Mouse (Mus musculus) layer of hippocampus, adult 2 months (tissue): ENCODE results near the gene Tctex1d1. TPM values are rescaled to one million over a fixed set of nuclear protein-coding genes. Genes with fewer than 3 reads are reported as not detected.

Experiments used
- DNase-seq, 2 experiments: peaks; one replicate each; pipeline ENCODE4 v3.0.0; 2022; ENCODE audit warnings: low spot score in 2 of 2
- H3K27ac ChIP-seq: fragments of 200-600 bp; 2 replicates; pipeline ENCODE4 v1.8.1; 2022
- H3K4me3 ChIP-seq: fragments of 200-600 bp; 2 replicates; pipeline ENCODE4 v1.8.1; 2022; ENCODE audit warnings: mild to moderate bottlenecking
- CTCF ChIP-seq: fragments of 200-600 bp; conservative IDR thresholded peaks from 2 replicates; pipeline ENCODE4 v1.8.1; 2022; ENCODE audit warnings: antibody characterized with exemption, mild to moderate bottlenecking, moderate library complexity
- total RNA-seq, 2 experiments: library from RNA; stranded (reverse); gene quantifications; 2 replicates each; pipeline ENCODE4 v1.2.3; 2021

The Tctex1d1 gene
- total RNA-seq, 2 experiments from 2014 or later: 0.27 to 0.28 TPM

DNA sequence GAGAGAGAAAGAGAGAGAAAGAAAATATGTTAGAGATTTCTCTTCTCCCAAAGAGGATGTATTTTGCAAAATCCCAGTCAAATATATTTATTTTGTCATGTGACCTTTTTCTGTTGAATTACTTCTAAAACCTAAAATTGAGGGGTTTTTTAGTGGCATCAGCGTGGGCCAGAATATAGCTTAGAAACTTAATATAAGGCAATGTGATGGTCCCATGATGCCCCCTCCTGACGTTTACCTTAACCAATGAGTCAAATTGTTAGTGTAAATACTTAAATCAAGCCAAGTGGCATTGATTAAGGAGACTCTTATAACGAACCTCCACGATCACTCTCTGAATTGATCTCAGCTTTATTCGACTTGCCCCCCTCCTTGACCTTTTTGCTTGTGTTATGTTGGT lies 4.2 kb upstream of the Tctex1d1 start:
- Histone ChIP-seq H3K4me3 (no peak overlapping the region), H3K27ac (no peak overlapping the region)
- no peak for DNase-seq
- TF ChIP-seq CTCF: no peak

DNA sequence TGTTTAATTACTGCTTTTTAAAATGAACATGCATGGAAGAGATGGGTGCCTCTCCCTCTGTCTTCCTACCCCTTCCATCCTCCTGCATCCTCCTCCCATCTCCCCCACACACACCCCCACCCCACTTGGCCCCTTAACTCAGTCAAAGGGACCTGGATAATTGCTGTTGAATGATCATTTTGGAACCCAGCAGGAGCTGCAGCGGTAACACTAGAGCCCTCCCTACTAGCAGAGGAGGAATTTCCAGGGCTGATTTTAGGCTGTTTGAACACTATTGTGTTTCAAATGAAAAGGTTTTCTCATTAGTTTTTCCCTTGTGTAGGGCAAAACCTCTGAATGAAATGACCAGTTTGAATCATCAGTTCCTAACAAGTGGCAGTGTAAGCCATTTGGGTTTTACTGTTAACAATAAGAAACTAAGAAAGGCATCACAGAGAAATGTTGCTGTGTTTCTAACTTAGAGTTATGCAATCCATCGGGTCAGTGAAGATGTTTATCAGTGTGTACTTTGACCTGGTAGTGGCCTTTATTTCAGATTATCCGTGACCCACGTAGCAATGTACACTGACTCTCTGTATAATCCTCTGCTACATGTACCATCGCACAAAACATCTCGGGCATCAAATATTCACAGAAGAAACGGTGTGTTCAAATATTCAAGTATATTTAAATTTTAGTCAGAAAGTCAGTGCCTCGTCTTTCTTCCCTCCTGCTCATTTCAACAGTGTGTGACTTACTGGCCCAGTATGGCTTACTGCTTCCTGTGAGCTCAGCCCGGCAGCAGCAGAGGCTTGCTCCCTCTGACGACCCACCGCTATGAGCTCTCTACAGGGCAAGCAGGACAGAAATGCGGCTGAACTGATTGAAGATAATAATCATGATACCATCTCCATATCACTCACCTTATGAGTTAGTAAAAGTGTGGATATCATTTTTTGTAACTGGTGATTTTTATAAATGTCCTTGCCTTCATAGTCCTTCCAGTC lies 1.8 kb upstream of the Tctex1d1 start:
- no peak for TF ChIP-seq CTCF
- Histone ChIP-seq H3K4me3 (no peak overlapping the region), H3K27ac (no peak overlapping the region)
- no peak for DNase-seq

GRCm38 (mm10) chr4:102977778-102978321 lies 556 bp upstream of the Tctex1d1 start:
- no peak for TF ChIP-seq CTCF
- Histone ChIP-seq H3K4me3 (peak overlapping the region; percentile 26), H3K27ac (no peak overlapping the region)
- no peak for DNase-seq

DNA sequence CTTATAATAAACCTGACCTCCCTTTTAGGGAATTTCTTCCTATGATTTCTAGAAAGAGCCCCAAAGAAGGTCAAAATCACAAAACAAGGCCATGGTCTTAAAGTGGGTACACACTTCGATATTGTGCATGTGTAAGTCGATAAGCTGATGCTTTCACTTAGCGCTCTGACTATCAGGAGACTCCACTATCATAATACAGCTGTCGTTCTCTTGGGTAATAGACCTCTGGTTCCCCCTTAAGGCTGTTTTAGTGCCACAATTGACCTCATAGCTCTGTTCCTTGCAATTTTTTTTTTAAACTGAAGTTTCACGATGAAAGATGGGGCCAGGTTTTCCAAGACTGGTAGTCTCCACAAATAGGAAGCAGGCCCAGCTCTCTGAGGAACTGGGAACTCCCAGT lies 979 bp downstream of the Tctex1d1 start:
- Histone ChIP-seq H3K27ac (no peak overlapping the region), H3K4me3 (no peak overlapping the region)
- no peak for TF ChIP-seq CTCF
- no peak for DNase-seq

DNA sequence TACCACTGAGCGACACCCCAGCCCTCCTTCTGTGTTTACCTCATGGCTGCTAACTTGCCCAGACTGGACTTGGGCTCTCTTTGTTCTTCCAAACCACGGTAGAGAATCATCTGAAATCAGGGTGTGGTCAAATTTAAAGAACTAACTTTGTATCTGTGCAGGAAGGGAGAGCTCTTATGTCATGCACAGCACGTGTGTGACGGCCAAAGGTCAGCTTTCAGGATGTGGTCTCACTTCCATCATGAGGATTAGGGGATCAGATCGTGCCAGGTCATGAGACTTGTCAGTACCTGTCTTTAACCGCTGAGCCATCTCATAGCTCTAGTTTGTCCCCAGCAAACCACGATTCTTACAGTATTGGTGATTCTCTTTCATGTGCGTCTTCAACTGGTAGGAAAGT lies 3.3 kb downstream of the Tctex1d1 start:
- DNase-seq: no peak
- no peak overlapping the region for H3K27ac ChIP-seq

DNA sequence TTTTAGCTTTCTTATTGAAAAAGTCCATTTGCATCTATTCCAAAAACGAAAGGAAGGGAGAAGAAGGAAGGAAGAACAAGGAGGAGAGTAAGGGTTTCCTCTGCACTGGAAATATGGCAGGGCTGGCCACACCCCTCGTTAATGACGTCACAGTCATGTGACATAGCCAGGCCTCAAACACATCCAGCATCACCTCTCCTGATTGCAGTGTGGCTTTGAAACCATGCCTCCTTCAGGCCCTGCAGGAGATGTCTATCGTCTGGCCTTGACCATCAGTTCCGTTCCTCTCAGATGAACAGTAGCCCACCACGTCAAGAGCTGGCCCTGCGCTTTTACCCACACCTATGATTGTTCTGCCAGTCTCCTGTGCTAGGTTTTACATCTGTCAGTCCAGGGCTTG lies 7.8 kb downstream of the Tctex1d1 start:
- no peak for TF ChIP-seq CTCF
- DNase-seq: no peak
- Histone ChIP-seq H3K4me3 (no peak overlapping the region), H3K27ac (no peak overlapping the region)

More for the DNA sequence above, 3.3 kb downstream of the Tctex1d1 start:
- TF ChIP-seq CTCF: no peak
- H3K4me3 ChIP-seq: no peak overlapping the region

DNA sequence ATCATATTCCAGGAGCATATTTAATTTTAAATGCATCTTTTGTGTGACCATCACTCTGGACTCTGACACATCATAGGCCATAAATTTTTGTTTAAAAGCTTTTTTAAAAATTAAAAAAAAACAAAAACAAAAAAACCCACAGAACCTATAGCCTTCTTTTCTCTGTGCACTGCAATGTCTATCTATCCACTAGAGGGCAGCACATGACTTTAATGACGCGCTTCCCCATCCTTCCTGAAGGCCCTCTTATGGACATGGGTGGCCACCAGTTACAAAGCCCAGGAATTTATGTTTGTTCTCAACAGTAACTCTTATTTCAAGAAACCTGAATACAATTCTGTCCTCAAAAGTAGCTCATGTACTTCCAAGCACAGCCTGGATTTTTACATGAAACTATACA lies 8.5 kb downstream of the Tctex1d1 start:
- Histone ChIP-seq H3K27ac (no peak overlapping the region), H3K4me3 (no peak overlapping the region)
- TF ChIP-seq CTCF: peak; percentile 91
- peak; percentile 63 to 72 for DNase-seq

GRCm38 (mm10) chr4:102987325-102987724 lies 8.9 kb downstream of the Tctex1d1 start:
- H3K27ac ChIP-seq: no peak overlapping the region
- no peak overlapping the region for H3K4me3 ChIP-seq
- no peak for TF ChIP-seq CTCF
- no peak for DNase-seq

GRCm38 (mm10) chr4:102987756-102988155 lies 9.3 kb downstream of the Tctex1d1 start:
- Histone ChIP-seq H3K4me3 (no peak overlapping the region), H3K27ac (no peak overlapping the region)
- DNase-seq: no peak
- no peak for TF ChIP-seq CTCF

- no peak for DNase-seq
- Histone ChIP-seq H3K4me3 (no peak overlapping the region), H3K27ac (no peak overlapping the region)
- TF ChIP-seq CTCF: no peak
Observed at GRCm38 (mm10) chr4:102988526-102988925, 10.1 kb downstream of the Tctex1d1 start.

DNA sequence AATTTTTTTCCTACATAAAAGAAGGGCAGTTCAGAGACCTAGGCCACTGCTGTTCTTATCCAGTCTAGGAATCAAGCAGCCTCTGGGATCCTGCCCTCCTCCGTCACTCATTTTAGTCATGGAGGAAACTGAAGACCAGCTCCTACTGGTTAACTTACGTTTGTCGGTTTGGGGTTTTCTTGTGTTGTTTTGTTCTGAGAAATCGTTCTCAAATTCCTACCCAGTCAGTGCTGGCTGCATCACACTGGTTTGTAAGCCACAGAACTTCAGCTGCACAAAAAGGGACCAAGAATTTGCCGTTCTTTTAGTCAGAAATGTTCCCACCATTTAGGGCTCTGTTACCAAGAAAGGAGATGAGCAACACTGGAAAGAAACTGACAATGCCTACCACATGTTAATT lies 11.0 kb downstream of the Tctex1d1 start:
- DNase-seq: no peak

DNA sequence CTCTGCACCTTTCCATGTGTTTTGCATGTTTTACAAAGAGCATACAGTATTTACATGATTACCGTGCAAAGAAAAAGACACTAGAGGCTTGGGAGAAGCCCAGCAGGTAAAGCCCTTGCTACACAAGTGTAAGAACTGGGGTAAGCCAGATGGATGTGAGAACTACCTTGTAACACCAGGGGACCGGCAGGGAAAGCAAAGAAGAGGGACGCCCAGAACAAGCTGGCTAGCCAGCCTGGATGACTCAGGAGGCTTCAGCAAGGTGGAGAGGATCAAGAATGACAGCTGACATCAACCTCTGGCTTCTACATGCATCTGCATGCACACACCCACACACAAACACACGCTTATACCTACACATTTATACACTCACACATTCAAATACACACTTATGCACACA lies 11.6 kb downstream of the Tctex1d1 start:
- Histone ChIP-seq H3K27ac (no peak overlapping the region), H3K4me3 (no peak overlapping the region)
- no peak for TF ChIP-seq CTCF
- no peak for DNase-seq

More for the DNA sequence above, 11.0 kb downstream of the Tctex1d1 start:
- TF ChIP-seq CTCF: no peak
- no peak overlapping the region for H3K4me3 ChIP-seq
- H3K27ac ChIP-seq: no peak overlapping the region

DNA sequence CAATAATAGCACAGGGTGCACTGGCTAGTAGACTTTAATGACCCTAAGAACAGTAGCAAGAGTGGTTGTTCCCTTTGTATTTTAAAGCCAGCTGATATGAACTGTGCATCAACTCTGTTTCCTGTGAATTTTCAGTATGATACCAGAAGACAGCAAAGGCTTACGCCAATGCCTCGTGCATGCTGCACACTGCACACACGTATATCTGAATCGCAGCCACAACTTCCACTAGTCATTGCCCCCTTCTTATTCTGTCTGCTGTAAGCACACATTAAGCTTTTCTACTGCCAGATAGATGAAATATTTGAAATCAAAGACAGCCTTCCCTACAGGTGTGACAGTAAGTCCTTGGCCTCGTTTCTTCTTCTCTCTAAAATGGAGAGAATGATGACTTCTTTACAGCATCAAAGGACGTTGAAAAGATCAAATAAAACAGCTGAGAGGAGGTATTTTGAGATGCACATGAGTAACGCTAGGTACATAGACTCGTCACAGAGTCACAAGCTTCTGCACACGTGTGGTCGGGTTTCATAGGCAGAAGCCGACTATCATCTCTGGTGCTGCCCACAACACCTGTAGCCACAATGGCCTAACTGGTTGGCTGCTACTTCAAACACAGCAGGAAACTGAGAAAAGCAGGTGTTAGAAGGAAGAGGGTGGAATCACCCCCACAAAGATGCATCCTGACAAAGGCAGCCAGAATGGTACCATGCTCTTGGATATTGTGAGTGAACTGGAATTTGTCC lies 12.4 kb downstream of the Tctex1d1 start:
- H3K4me3 ChIP-seq: no peak overlapping the region
- no peak for TF ChIP-seq CTCF
- no peak for DNase-seq
- H3K27ac ChIP-seq: no peak overlapping the region
